Mouse (Mus musculus): ENCODE results near the gene Dnaaf2. TPM values are rescaled to one million over a fixed set of nuclear protein-coding genes. Genes with fewer than 3 reads are reported as not detected.

Dnaaf2 gene
- polyA plus RNA-seq, 1 experiment, result 3.1 TPM

DNA sequence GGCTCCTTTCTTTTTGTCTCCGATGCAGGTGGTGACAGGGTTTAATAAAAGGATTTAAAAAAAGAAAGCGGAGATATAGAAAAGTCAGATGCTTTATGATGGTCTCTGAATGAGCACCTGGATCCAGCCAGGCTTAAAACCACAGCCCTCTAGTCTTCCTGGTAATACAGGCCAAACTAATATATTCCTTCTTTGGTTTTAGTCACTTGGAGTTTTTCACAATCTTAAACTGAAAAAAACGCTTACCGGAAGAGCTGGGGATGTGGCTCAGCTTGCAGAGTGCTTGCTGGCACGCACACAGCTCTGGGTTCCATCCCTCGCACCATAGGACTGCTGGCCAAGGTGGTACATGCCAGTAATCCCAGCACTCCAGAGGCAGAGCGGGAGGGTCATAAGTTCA is 18.4 kb upstream of the Dnaaf2 start:
- no peak overlapping the region for H3K27ac ChIP-seq (ENCODE audit: insufficient read depth, low read length)
- no peaks in the 10 kb centered on the region for H3K4me1 ChIP-seq (ENCODE audit: control insufficient read depth, insufficient read depth, low read length)
- no peak for TF ChIP-seq POLR2A (IDR thresholded peaks at IDR 0.05; ENCODE audit: extremely low read depth, insufficient read depth, low read length)
- no peak for TF ChIP-seq CTCF (IDR thresholded peaks at IDR 0.05; ENCODE audit: extremely low read depth, insufficient read depth, low read length)
- no peak overlapping the region for H3K4me3 ChIP-seq (ENCODE audit: insufficient read depth, low read length)

DNA sequence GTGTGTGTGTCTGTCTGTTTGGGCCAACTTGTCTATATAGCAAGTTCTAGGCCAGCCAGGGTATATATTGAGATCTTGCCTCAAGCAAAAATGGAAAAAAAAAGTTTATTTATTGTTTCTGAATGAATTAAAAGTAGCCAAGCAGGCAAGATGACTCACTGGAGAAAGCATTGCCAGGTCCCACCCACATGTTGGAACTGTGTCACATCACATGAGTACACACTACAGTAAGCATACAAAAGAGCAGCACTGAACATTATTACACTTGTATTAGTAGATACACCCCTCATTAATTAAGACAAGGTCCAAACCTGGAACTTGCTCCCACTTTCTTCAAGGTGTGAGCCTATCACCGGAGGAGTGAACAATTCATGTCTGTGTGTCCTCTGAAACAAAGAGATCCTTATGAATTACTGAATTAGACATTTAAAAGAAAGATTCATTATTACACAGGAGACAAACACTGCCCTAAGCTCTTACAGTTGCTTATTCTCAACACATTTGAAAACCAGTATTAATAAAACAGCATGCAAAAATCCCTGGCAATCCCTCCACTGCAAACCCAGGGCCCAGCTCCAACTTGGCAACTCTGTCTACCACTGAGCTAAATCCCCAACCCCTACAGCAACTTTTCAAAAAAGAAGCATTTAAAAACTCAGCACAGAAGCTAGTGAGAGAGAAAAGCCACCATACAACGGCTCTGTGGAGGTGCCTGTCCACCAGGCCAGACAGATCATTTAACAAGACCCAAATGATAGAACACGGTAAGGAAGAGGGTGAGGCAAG is 17.0 kb upstream of the Dnaaf2 start:
- Histone ChIP-seq H3K4me3 (ENCODE audit: insufficient read depth, low read length) (no peak overlapping the region), H3K4me1 (ENCODE audit: control insufficient read depth, insufficient read depth, low read length) (no peaks in the 10 kb centered on the region), H3K27ac (ENCODE audit: insufficient read depth, low read length) (no peak overlapping the region)
- TF ChIP-seq CTCF (IDR thresholded peaks at IDR 0.05; ENCODE audit: extremely low read depth, insufficient read depth, low read length), result no peak

DNA sequence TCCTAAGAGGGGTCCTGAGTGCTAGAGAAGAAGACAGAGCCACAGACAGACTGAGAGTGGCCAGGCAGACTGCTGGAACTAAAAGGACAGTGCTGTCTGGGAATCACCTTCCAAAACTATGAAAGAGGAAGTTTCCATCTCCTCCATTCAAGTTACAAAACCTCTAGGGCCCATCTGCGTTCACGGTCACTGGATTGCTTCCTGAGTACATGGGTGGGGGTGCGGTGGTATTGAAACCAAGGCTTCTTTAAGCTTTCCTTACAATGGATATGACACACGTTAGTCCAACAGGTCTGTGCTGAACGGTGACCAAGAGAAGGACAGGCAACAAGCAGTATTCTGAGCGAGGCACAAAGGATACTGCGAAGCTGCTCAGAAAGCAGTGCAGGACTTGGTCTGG is 16.2 kb upstream of the Dnaaf2 start:
- H3K4me3 ChIP-seq (ENCODE audit: insufficient read depth, low read length), result no peak overlapping the region
- no peak for TF ChIP-seq CTCF (IDR thresholded peaks at IDR 0.05; ENCODE audit: extremely low read depth, insufficient read depth, low read length)
- no peaks in the 10 kb centered on the region for H3K4me1 ChIP-seq (ENCODE audit: control insufficient read depth, insufficient read depth, low read length)
- H3K27ac ChIP-seq (ENCODE audit: insufficient read depth, low read length), result no peak overlapping the region

DNA sequence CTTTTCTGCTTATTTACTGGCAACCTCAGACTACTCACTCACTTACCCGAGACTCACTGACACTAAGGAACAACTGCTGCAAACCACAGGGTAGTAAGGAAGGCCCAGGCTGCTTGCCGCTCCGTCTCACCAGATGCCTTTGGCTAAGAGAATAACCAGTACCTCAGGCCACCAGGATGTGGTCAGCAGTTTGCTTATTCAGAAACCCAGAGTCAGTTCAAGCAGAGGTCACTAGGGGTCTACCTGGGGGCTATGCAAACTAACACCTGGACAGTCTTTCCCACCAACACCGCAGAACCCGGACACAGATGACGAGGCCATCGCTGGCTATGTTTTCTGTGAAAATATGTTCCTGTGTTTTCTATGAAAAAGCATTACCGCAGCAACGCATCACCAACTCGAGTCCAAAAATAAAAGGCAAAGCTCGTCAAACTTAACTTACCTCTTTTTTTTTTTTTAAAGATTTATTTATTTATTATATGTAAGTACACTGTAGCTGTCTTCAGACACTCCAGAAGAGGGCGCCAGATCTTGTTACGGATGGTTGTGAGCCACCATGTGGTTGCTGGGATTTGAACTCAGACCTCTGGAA is 15.1 kb upstream of the Dnaaf2 start:
- H3K4me3 ChIP-seq (ENCODE audit: insufficient read depth, low read length), result no peak overlapping the region
- H3K4me1 ChIP-seq (ENCODE audit: control insufficient read depth, insufficient read depth, low read length), result no peaks in the 10 kb centered on the region
- no peak for TF ChIP-seq CTCF (IDR thresholded peaks at IDR 0.05; ENCODE audit: extremely low read depth, insufficient read depth, low read length)
- no peak for TF ChIP-seq POLR2A (IDR thresholded peaks at IDR 0.05; ENCODE audit: extremely low read depth, insufficient read depth, low read length)
- no peak overlapping the region for H3K27ac ChIP-seq (ENCODE audit: insufficient read depth, low read length)

DNA sequence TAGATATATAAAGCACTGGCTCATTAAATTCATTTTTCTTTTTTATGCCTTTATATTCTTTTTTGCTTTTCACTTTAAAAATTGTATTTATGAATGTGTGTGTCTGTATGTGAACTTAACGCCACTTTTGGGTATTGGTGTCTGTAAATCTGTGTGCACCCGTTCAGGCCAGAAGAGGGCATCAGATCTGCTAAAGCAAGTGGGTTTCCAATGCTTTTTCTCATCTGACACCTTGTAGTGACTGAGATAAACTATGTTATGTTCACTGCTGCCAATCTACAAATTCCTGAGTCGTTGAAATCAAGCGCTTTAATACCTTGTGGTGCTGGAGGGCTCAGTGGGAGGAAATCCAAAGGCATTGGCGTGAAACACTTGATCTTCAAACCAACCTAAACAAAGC is 12.8 kb upstream of the Dnaaf2 start:
- no peak overlapping the region for H3K27ac ChIP-seq (ENCODE audit: insufficient read depth, low read length)
- TF ChIP-seq POLR2A (IDR thresholded peaks at IDR 0.05; ENCODE audit: extremely low read depth, insufficient read depth, low read length) (no peak), CTCF (IDR thresholded peaks at IDR 0.05; ENCODE audit: extremely low read depth, insufficient read depth, low read length) (peak; percentile 32; the same call in 1 of the 2 replicates)
- no peak overlapping the region for H3K4me3 ChIP-seq (ENCODE audit: insufficient read depth, low read length)
- no peaks in the 10 kb centered on the region for H3K4me1 ChIP-seq (ENCODE audit: control insufficient read depth, insufficient read depth, low read length)

DNA sequence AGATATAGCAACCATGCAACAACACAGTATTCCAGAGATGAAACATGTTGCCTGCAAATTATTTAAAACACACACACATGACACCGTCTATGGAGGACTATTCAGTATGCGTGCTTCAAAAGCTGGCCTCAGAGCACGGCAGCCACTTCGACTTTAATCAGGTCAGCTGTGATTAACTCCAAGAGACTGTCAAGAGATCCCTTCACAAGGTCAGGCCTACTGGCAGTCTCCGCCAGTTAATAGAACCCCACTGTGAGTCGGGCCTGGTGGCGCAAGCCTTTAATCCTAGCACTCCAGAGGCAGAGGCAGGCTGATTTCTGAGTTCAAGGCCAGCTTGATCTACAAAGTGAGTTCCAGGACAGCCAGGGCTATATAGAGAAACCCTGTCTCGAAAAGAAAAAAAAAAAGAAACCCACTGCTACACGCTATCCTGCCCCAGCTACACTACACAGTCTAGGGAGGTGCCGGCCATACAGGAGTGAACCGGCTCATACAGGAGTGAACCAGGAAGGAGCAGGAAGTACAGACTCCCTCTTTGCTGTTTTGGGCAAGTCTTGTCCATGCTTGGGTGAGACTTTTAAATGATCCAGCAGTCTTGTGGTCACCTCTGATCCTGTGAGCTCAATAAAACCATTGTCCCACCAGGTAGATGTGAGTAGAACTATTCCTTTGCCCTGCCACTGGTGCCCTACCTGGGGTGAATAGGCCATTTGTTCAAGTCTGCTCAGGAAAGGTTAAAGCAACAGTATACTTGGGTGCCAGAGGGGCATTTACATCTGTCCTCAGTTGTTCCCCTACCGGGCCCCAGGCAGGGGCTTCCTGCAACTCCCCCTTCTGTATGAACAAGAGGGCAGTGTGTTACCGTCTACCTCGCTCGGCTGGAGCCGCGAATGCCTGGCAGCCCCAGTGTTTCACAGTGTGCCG is 12.1 kb upstream of the Dnaaf2 start:
- no peak overlapping the region for H3K27ac ChIP-seq (ENCODE audit: insufficient read depth, low read length)
- no peak for TF ChIP-seq POLR2A (IDR thresholded peaks at IDR 0.05; ENCODE audit: extremely low read depth, insufficient read depth, low read length)
- no peak for TF ChIP-seq CTCF (IDR thresholded peaks at IDR 0.05; ENCODE audit: extremely low read depth, insufficient read depth, low read length)
- no peak overlapping the region for H3K4me3 ChIP-seq (ENCODE audit: insufficient read depth, low read length)
- no peaks in the 10 kb centered on the region for H3K4me1 ChIP-seq (ENCODE audit: control insufficient read depth, insufficient read depth, low read length)

DNA sequence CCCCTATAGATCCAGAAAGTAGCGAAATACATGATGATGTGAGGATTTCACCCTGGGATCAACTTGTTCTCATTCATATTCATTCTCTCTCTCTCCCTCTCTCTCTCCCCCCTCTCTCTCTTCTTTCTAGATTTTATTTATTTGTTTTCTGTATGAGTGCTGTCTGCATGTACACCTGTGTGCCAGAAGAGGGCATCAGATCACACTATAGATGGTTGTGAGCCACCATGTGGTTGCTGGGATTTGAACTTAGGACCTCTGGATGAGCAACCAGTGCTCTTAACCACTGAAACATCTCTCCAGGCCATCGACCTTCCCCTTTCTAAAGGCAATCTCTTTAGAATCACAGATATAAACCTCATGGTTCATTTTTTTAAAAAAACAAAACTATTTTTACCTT is 10.3 kb upstream of the Dnaaf2 start:
- no peak overlapping the region for H3K27ac ChIP-seq (ENCODE audit: insufficient read depth, low read length)
- no peak overlapping the region for H3K4me3 ChIP-seq (ENCODE audit: insufficient read depth, low read length)
- TF ChIP-seq POLR2A (IDR thresholded peaks at IDR 0.05; ENCODE audit: extremely low read depth, insufficient read depth, low read length) (no peak), CTCF (IDR thresholded peaks at IDR 0.05; ENCODE audit: extremely low read depth, insufficient read depth, low read length) (no peak)
- H3K4me1 ChIP-seq (ENCODE audit: control insufficient read depth, insufficient read depth, low read length), result no peaks in the 10 kb centered on the region

DNA sequence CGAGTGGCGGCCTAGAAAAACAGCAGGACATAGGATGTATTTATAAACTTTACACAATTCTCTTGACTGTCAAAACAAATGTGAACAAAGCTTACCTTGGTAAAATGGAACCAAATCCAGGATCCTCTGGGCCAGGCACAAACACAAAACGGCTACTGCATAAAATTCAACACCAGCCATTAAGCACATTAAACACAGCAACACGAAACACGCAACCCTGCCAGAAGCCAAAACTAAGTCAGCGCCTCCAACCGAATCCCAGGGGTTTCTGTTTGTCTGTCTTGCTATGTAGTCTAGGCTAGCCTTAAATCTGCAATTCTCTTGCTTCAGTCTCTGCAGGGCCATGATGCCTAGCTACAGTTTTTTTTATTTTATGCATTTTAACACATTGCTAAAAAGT is 9.7 kb upstream of the Dnaaf2 start:
- Histone ChIP-seq H3K4me3 (ENCODE audit: insufficient read depth, low read length) (no peak overlapping the region), H3K27ac (ENCODE audit: insufficient read depth, low read length) (no peak overlapping the region), H3K4me1 (ENCODE audit: control insufficient read depth, insufficient read depth, low read length) (no peaks in the 10 kb centered on the region)
- TF ChIP-seq POLR2A (IDR thresholded peaks at IDR 0.05; ENCODE audit: extremely low read depth, insufficient read depth, low read length), result no peak
- no peak for TF ChIP-seq CTCF (IDR thresholded peaks at IDR 0.05; ENCODE audit: extremely low read depth, insufficient read depth, low read length)

DNA sequence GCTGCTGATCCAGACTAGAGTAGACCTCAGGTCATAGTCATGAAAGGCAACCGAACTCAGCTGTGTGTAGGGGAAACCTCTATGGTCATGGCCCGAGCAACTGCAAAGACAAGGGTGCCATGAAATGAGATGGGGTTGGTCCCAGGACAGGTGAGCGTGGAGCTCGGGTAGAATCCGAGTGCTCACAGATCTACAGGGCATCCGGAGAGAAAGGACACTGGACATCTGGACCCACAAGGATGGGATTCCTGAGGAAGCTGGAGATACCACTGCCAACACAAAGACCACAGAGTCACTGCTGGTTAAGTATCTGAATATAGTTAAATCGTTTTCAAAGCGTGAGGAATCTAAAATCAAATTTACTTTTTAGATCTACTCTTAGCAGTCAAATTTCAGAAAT is 9.2 kb upstream of the Dnaaf2 start:
- H3K27ac ChIP-seq (ENCODE audit: insufficient read depth, low read length), result no peak overlapping the region
- H3K4me3 ChIP-seq (ENCODE audit: insufficient read depth, low read length), result no peak overlapping the region
- no peaks in the 10 kb centered on the region for H3K4me1 ChIP-seq (ENCODE audit: control insufficient read depth, insufficient read depth, low read length)
- no peak for TF ChIP-seq POLR2A (IDR thresholded peaks at IDR 0.05; ENCODE audit: extremely low read depth, insufficient read depth, low read length)
- no peak for TF ChIP-seq CTCF (IDR thresholded peaks at IDR 0.05; ENCODE audit: extremely low read depth, insufficient read depth, low read length)
